Mouse (Mus musculus) stomach, postnatal 0 days (tissue): ENCODE data around the gene Ddx39. TPM values are rescaled to one million over a fixed set of nuclear protein-coding genes. Genes with fewer than 3 reads are reported as not detected.
A peak's percentile ranks its signal among the peaks of the same experiment; 100 is the strongest.

Source experiments
- ATAC-seq: fragments of 200-750 bp; cut with Nextera tagmentation; 2 replicates; pipeline ENCODE4 v1.8.0; 2017; ENCODE audit not compliant: low FRiP score, low TSS enrichment
- DNase-seq: peaks from one replicate; pipeline ENCODE4 v3.0.0-alpha.2; 2016; ENCODE audit warnings: low spot score
- H3K27ac ChIP-seq: fragments of 300-500 bp; sonication (generic); replicated peaks from 2 replicates; pipeline ENCODE4 v1.5.1; 2014; ENCODE audit warnings: mild to moderate bottlenecking, control low read depth
- H3K27me3 ChIP-seq: fragments of 300-500 bp; sonication (generic); 2 replicates; pipeline ENCODE4 v1.6.1; 2014; ENCODE audit warnings: low read length; ENCODE audit not compliant: control insufficient read depth, insufficient read depth
- H3K36me3 ChIP-seq: fragments of 300-500 bp; sonication (generic); 2 replicates; pipeline ENCODE4 v1.6.1; 2014; ENCODE audit warnings: low read length, mixed read lengths; ENCODE audit not compliant: control insufficient read depth, insufficient read depth
- H3K4me1 ChIP-seq: fragments of 300-500 bp; sonication (generic); replicated peaks from 2 replicates; pipeline ENCODE4 v1.6.1; 2014; ENCODE audit warnings: antibody characterized with exemption; ENCODE audit not compliant: control insufficient read depth, insufficient read depth
- H3K4me2 ChIP-seq: fragments of 300-500 bp; sonication (generic); replicated peaks from 2 replicates; pipeline ENCODE4 v1.6.1; 2014; ENCODE audit warnings: low read depth, mild to moderate bottlenecking, control low read depth, moderate library complexity
- H3K4me3 ChIP-seq: fragments of 300-500 bp; sonication (generic); 2 replicates; pipeline ENCODE4 v1.5.1; 2014; ENCODE audit warnings: low read depth, low read length, control low read depth
- H3K9ac ChIP-seq: fragments of 300-500 bp; sonication (generic); 2 replicates; pipeline ENCODE4 v1.6.1; 2014; ENCODE audit warnings: mild to moderate bottlenecking, low read length, control low read depth, mixed read lengths
- H3K9me3 ChIP-seq: fragments of 300-500 bp; sonication (generic); 2 replicates; pipeline ENCODE4 v1.6.1; 2016; ENCODE audit warnings: low read length; ENCODE audit not compliant: control insufficient read depth
- CTCF ChIP-seq: IDR thresholded peaks from 2 replicates; pipeline ENCODE4 v1.5.1; 2016; ENCODE audit warnings: antibody characterized with exemption, low read depth, mild to moderate bottlenecking, moderate library complexity
- EP300 ChIP-seq: optimal IDR thresholded peaks from 2 replicates; pipeline ENCODE3; 2016; ENCODE audit warnings: antibody characterized with exemption
- WGBS: fragments of 180-500 bp; shearing (Covaris S2); extraction: QIAGEN DNeasy Blood & Tissue Kit; methylation state at CpG from one replicate; pipeline ENCODE4 v1.1.7; 2014; 5-methylcytosine and 5-hydroxymethylcytosine counted together
- polyA plus RNA-seq: library from polyadenylated mRNA; unstranded; fragments of >200 nt; fragmentation: Nextera tagmentation; extraction: Ambion mirVana; gene quantifications from 2 replicates; pipeline ENCODE4 v1.2.1, GENCODE M21; 2015

The Ddx39 gene
- polyA plus RNA-seq, 1 experiment from 2014 or later, result 86.6 TPM

- no peak for ATAC-seq
- 79% methylated on average over 4 of the region's 4 CpGs for WGBS
- no peak overlapping the region for H3K9ac ChIP-seq
Observed at GRCm38 (mm10) chr8:83736681-83737080, 21.7 kb downstream of the Ddx39 start.

GRCm38 (mm10) chr8:83737346-83737745 is 22.4 kb downstream of the Ddx39 start:
- Histone ChIP-seq H3K4me3 (no peak overlapping the region), H3K4me1 (peaks cover 5% of the 10 kb centered on the region; the same call in 1 of the 2 replicates), H3K4me2 (no peak overlapping the region), H3K9ac (no peak overlapping the region), H3K9me3 (no peaks in the 10 kb centered on the region), H3K27me3 (no peaks in the 10 kb centered on the region), H3K27ac (peak overlapping the region; percentile 35; the same call in 1 of the 2 replicates), H3K36me3 (no peaks in the 10 kb centered on the region)
- TF ChIP-seq EP300, result no peak
- TF ChIP-seq CTCF, result peak; percentile 49
- ATAC-seq (no peak), DNase-seq (no peak)
- 87% methylated on average over 4 of the region's 4 CpGs for WGBS

More at GRCm38 (mm10) chr8:83736681-83737080, 21.7 kb downstream of the Ddx39 start:
- DNase-seq, result no peak
- no peak overlapping the region for H3K27ac ChIP-seq
- no peak for TF ChIP-seq EP300
- TF ChIP-seq CTCF, result no peak
- no peaks in the 10 kb centered on the region for H3K9me3 ChIP-seq
- no peaks in the 10 kb centered on the region for H3K27me3 ChIP-seq
- peaks cover 2% of the 10 kb centered on the region; the same call in 1 of the 2 replicates for H3K36me3 ChIP-seq
- no peak overlapping the region for H3K4me3 ChIP-seq
- peaks cover 5% of the 10 kb centered on the region; the same call in 1 of the 2 replicates for H3K4me1 ChIP-seq
- H3K4me2 ChIP-seq, result no peak overlapping the region

GRCm38 (mm10) chr8:83737852-83738562 is 23.0 kb downstream of the Ddx39 start:
- H3K4me3 ChIP-seq, result no peak overlapping the region
- no peaks in the 10 kb centered on the region for H3K27me3 ChIP-seq
- ATAC-seq (peak; percentile 56), DNase-seq (peak; percentile 67)
- WGBS, result 49% methylated on average over 4 of the region's 4 CpGs
- peak overlapping the region; percentile 35; the same call in 1 of the 2 replicates for H3K27ac ChIP-seq
- peak overlapping the region; percentile 85 for H3K4me2 ChIP-seq
- no peaks in the 10 kb centered on the region for H3K36me3 ChIP-seq
- no peaks in the 10 kb centered on the region for H3K9me3 ChIP-seq
- TF ChIP-seq CTCF (no peak), EP300 (no peak)
- H3K4me1 ChIP-seq, result peaks cover 5% of the 10 kb centered on the region; the same call in 1 of the 2 replicates
- H3K9ac ChIP-seq, result no peak overlapping the region

GRCm38 (mm10) chr8:83738949-83739710 is 24.2 kb downstream of the Ddx39 start:
- no peak for TF ChIP-seq CTCF
- no peak for TF ChIP-seq EP300
- ATAC-seq (no peak), DNase-seq (no peak)
- 69% methylated on average over 10 of the region's 10 CpGs for WGBS
- no peaks in the 10 kb centered on the region for H3K9me3 ChIP-seq
- no peaks in the 10 kb centered on the region for H3K27me3 ChIP-seq
- H3K4me2 ChIP-seq, result peak overlapping the region; percentile 85
- H3K9ac ChIP-seq, result no peak overlapping the region
- H3K36me3 ChIP-seq, result no peaks in the 10 kb centered on the region
- peak overlapping the region; percentile 41 for H3K27ac ChIP-seq
- H3K4me1 ChIP-seq, result peaks cover 5% of the 10 kb centered on the region; the same call in 1 of the 2 replicates
- H3K4me3 ChIP-seq, result no peak overlapping the region

- Histone ChIP-seq H3K27me3 (no peaks in the 10 kb centered on the region), H3K4me2 (peak overlapping the region; percentile 85), H3K4me3 (no peak overlapping the region; the same call in 1 of the 2 replicates), H3K9me3 (no peaks in the 10 kb centered on the region), H3K27ac (peak overlapping the region; percentile 89), H3K4me1 (peaks cover 5% of the 10 kb centered on the region; the same call in 1 of the 2 replicates), H3K36me3 (no peaks in the 10 kb centered on the region), H3K9ac (no peak overlapping the region)
- TF ChIP-seq CTCF (no peak), EP300 (no peak)
- 27% methylated on average over 8 of the region's 8 CpGs for WGBS
- DNase-seq (peak; percentile 42), ATAC-seq (no peak)
Observed at GRCm38 (mm10) chr8:83739711-83740468, 24.9 kb downstream of the Ddx39 start.
